Mouse (Mus musculus) CD4-positive naive resting alpha-beta T cell, adult 57 days (primary cell): ENCODE results near the gene Kif5a. TPM values are rescaled to one million over a fixed set of nuclear protein-coding genes. Genes with fewer than 3 reads are reported as not detected.

Experiments
- total RNA-seq: library from RNA; stranded (reverse); gene quantifications from one replicate; pipeline ENCODE4 v1.2.4, GENCODE M21; 2023

Kif5a gene
- total RNA-seq, result 0.44 TPM

DNA sequence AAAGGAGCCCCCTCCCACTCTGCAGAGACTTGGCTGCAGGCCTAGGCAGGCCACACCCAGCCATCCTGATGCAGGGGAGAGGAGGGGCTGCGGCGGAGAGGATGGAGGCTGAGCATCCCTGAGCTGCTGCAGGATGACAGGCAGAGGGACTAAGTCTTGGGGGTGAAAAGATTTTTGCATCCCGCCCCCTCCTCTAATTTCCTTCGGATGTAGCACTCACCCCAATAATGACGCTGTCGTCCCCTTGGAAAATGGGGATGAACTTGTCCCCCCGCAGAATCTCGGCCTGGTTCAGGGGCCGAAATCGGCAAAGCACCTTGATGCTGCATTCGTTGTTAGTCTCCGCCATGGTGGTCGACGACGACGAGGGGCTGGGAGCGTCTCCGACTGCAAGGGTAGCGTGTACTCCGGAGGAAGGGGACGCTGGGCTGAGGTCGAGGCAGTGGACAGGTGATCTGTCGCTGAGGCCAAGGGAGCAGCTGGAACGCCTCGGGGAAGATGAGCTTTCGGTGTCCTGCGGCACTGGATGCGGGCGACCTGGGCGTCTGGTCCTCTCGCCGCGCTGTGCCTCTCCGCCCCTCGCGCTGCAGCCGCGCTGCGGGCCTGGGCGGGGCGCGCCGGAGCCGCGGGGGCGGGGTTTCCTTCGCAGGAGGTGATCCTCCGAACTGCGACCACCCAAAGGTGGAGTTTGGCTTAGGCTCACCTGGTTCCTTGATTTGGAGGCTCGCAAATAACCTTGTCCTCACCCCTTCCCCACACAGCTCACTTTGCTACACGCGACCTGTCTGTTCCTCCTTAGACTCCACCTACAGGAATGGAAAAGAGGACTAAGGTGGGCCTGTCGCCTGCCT is at the start of gene Kif5a:
Gene Kif5a, minus strand, starts transcription at position 801 of the 851 bp plus-strand sequence.

DNA sequence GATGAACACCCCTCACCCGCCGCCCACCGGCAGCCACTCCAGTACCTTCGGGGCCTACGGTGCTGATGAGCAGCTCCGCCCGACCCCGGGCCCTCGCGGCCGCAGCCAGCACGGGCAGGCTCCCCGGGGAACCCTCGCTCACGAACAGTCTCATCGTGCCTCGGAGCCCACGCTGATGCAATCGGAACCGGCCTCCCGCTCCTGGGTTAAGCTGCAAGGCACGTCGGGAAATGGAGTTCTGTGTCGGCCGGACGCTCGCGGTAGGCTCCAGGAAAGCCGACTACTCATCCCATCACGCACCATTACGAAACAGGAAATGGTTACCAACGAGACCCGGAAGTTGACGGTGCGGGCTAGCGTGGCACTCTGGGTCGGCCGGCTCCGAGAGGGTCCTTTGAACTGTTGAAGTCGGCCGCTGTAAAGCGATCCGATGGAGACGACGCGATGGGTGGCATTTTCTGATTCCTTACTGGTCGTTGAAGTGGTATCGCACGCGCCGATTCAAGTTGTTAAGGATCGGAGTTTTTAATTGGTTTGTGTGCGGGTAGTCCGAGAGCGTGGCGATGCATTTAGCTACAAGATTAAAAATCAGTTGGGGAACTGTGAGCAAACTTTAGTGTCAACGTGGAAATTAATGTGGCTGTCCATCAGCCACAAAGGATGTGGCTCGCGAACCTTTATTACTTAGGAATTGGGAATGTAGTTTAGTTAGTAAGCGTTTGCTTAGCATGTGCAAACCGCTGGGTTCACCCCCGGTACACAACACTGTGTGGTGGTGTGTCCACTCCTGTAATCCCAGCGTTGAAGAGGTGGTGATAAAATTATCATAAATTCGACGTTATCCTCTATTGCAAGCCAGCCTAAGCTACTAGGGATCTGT is 48.6 kb upstream of the Kif5a start, which contains the start of gene Mars:
Gene Mars, minus strand, starts transcription at position 311 of the 880 bp plus-strand sequence.

DNA sequence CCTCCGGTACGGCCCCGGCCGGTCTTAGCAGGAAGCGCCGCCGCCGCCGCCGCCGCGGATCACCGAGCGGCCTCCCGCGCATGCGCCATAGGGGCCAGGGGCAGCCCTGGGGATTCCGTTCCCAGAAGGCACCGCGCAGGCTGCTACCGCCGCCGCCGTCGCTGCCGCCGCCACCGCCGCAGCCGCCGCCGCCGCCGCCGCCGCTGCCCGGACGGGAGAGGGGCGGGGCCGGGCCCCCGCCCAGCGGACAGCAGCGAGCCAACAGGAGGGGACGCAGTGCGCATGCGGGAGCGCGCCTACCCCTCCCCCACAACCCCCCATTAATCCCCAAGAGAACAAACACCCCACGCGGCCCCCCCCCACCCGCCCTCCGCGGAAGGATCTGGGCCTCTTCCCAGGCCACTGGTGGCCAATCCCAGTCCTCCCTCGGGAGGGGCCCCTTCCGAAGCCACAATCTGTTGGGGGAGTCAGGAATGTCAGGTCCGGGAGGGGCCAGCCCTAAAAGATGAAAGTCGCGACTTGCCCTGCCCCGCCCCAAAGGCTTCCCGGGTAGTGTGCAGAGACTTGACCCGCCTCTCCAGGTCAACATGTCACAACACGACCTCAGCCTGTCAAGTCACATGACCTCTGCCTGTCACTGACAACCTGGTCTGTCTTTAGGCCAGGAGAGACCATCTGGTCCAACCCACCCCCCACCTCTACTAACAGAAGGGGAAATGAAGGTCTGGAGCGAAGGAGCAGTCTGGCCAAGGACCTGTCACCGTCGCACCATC is 25.8 kb upstream of the Kif5a start, which contains the start of gene Mbd6:
Gene Mbd6, minus strand, starts transcription at position 219 of the 773 bp plus-strand sequence.

DNA sequence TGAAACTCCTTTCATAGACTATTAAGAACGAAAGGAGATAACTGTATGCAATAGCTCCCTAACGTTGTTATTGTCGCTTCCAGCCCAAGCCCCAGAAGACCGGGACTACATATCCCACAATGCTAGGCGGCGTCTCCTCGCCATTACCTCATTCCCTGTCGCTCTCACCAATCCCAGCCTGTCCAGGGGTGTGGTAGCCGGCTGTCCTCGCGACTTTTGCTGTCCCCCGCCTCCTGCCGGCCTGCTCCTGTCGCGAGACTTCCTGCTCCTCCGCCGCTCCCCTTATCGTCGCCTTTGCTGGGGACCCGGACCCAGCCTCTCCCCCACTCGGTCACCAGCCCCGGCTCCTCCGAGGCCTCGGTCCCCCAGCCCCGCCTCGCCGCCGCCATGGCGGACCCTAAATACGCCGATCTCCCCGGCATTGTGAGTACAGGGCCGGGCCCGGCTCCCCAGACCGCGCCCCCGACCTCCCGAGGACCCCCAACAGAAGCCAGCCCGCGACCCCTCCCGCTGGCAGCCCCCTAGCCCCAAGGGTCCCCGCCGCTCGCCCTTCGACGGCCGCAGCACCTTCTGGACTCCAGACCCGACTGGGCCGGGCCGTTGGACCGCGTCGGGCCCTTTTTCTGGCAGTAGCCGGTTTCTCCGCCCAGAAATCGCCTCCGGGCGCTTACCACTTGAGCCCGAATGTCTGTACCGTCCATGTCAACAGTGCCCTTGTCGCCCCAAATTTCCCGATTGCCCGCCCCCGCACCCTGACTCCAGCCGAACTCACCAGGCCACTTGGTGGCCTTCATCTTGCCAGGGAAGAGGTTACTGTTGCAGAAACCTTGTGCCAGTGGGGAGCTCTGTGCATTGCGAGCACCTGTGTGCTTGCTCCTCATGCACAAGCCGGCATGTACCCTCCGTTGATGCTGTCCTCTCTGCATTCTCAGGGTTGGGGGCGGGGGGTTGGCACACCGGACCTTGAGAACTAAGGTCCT is 3.3 kb upstream of the Kif5a start, which contains the start of gene Dctn2:
Gene Dctn2, plus strand, starts transcription at position 257 of the 980 bp plus-strand sequence.

DNA sequence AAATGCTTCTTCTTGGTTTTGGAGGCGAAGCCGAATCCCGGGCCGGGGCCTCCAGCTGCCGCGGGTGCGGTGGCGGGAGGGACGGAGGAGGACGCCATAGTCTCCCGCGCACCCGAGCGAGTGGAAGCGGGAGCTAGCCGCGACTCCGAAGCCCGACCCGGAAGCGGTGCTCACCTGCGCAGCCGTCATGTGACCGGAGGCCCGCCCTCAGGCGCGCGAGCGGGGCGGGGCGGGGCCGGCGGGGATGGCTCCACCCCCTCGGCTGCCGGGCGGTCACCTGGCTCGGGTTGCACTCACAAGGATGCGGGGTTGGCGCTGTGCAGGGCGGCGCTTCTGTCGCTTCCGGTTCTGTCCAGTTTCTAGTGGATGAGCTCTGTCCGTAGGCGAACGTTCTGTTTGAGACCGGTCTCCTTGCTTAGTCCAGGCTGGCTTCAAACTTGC is 51.7 kb downstream of the Kif5a start, which contains the start of gene Pip4k2c:
Gene Pip4k2c, minus strand, starts transcription at position 172 of the 441 bp plus-strand sequence.

DNA sequence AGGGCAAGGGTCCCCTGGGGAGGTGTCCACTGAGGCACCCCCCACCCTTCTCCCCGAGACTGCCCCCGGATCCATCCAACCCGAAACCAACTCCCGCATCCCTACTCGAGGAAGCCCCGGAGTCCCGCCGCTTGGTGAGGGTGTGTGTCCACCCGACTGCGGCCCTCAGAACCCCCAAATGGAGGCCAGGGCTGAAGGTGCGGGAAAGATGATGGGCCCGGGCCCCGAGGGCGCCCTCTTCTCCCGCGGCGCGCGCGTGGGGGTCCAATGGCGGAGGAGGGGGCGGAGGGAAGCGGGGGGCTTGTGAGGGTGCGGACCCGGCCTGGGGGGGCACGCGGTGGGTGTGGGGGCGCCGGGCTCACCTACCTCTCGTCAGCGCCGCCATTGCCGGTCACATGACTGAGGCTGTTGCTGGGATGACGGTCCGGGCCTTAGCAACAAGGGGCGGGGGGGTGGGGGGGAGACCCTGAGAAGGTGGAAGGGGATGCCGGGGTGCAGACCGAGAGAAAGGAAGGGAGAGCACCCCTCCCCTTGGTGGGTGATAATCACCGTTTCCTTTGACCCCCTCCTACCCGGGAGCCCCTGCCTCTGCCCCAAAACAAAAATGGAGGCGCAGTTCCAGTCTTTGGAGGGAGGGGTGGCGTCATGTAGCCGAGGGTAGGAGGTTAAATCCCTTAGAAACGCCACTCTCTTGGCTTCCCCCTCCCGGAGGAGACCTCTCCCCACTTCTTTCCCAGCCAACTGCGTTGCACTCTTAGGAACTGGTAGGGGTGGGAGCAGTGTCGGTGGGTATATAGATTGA is 67.6 kb downstream of the Kif5a start, which contains the start of gene Dtx3:
Gene Dtx3, minus strand, starts transcription at position 401 of the 802 bp plus-strand sequence.

DNA sequence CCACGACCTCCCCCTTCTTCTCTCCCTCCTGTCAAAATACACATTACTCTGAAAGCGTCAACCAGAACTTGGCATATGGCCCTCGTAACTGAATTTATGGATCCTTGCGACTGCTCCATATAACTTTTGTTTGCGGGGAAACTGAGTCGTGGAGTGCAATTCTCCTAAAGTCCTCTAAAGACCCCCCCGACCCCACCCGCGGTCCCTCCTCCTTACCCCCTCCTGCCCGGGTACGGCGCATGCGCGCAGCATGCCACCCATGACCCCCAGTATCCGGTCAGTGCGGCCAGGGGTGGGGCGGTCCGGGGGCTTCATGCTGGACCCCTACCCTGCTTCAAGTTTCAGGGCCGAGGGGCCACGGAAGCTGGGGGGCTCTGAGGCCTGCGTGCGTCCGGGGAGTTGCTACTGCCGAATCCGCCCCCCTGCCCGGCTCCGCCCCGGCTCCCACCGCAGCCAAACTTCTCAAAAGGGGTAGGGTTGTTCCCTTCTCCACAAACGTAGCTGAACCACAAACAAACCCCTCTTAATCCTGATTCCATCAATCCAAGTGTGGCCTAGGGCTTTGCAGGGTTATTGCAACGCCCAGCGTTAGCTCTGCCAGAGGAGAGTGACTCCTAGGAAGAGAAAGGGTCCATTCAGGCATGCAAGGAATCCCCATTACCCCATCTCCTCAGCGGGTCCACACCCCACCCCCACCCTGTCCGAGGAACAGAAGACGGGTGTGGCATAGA is 73.3 kb downstream of the Kif5a start, which contains the start of gene Arhgef25:
Gene Arhgef25, minus strand, starts transcription at position 433 of the 731 bp plus-strand sequence.

DNA sequence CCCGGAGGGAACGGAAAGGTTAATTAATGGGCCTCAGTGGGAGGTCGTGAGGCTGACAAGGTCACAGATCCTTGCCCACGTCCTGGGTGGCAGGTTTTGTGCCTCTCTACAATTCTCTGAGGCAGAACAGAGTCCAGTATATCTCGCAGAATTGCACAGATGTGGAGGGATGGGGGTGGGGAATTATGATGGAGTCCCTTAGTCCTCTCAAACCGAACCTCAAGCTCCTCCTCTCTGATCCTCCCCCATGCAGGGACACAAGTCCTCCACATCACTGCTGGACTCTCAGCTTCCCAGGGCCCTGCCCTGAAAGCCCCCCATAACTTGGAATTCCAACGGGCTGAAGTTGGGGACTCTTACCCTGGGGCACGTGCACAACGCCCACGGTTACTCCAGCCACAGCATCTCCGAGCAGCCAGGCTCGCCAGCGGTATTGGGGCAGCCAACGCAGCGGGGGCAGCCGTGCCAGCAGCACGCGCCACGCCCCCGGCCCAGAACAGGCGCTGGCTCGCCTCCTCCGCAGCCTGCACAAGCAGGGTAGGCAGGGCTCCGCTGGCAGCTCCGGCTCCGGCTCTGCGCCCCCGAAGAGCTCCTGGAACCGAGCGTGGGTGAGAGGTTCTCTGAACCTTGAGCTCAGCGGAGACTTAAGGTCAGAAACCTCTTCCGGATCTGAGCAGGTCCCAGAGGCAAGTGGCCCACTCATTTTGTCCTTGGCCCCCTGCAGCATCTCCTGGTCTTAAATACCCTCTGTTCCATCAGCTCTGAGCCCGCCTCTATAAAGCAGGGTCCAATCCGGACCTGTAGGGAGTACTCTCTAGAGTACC is 83.1 kb downstream of the Kif5a start, which contains the start of gene Slc26a10:
Gene Slc26a10, minus strand, starts transcription at position 775 of the 824 bp plus-strand sequence.

Other genes starting within 250 kb of the Kif5a start
- gene Tsfm, start 232.5 kb downstream of the Kif5a start, total RNA-seq, result 23.1 TPM
- gene Mettl1, start 221.9 kb downstream of the Kif5a start, total RNA-seq, result 20.2 TPM
- gene Eef1akmt3, start 221.8 kb downstream of the Kif5a start, total RNA-seq, result not detected
- not detected for gene Cyp27b1, start 215.1 kb downstream of the Kif5a start, total RNA-seq
- 3.9 TPM for gene March9, start 203.2 kb downstream of the Kif5a start, total RNA-seq
- gene Cdk4, start 199.8 kb downstream of the Kif5a start, total RNA-seq, result 107 TPM
- gene Tspan31, start 193.1 kb downstream of the Kif5a start, total RNA-seq, result 7.9 TPM
- gene Agap2, start 188.1 kb downstream of the Kif5a start, total RNA-seq, result 146 TPM
- gene Os9, start 142.2 kb downstream of the Kif5a start, total RNA-seq, result 87.9 TPM
- gene B4galnt1, start 98.1 kb downstream of the Kif5a start, total RNA-seq, result 652 TPM
- 1.8 TPM for gene Slc26a10, start 82.7 kb downstream of the Kif5a start, total RNA-seq
- gene Arhgef25, start 73.3 kb downstream of the Kif5a start, total RNA-seq, result 2.2 TPM
- 65.3 TPM for gene Dtx3, start 67.6 kb downstream of the Kif5a start, total RNA-seq
- gene Pip4k2c, start 51.8 kb downstream of the Kif5a start, total RNA-seq, result 40.5 TPM
- 104 TPM for gene Dctn2, start 3.0 kb upstream of the Kif5a start, total RNA-seq
- gene Mbd6, start 25.7 kb upstream of the Kif5a start, total RNA-seq, result 106 TPM
- 51.3 TPM for gene Mars, start 48.4 kb upstream of the Kif5a start, total RNA-seq
- gene Arhgap9, start 58.6 kb upstream of the Kif5a start, total RNA-seq, result 300 TPM
- gene Gli1, start 78.6 kb upstream of the Kif5a start, total RNA-seq, result not detected
- gene Inhbe, start 91.1 kb upstream of the Kif5a start, total RNA-seq, result not detected
- gene Inhbc, start 107.1 kb upstream of the Kif5a start, total RNA-seq, result not detected
- 103 TPM for gene R3hdm2, start 117.0 kb upstream of the Kif5a start, total RNA-seq
- gene Stac3, start 238.3 kb upstream of the Kif5a start, total RNA-seq, result 6.2 TPM